Mouse (Mus musculus): ENCODE measurements around the gene Hemk1. TPM values are rescaled to one million over a fixed set of nuclear protein-coding genes. Genes with fewer than 3 reads are reported as not detected.
A peak's percentile ranks its signal among the peaks of the same experiment; 100 is the strongest.

The Hemk1 gene
- polyA plus RNA-seq, 1 experiment from 2014 or later: 12.3 TPM

DNA sequence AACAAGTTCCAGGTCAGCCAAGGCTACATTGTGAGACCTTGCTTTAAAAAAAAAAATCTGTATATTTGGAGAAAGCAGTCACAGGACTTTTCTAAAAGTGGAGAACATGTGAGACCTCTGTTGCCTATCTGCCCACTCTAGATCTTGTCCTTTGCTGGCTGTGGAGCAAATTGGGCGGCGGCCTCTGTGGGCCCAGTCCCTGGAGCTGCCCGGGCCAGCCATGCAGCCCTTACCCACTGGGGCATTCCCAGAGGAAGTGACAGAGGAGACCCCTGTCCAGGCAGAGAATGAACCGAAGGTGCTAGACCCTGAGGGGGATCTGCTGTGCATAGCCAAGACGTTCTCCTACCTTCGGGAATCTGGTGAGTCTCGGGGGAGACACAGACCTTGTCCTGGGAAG is 38.4 kb downstream of the Hemk1 start:
- H3K4me3 ChIP-seq (replicated peaks): no peak overlapping the region
- H3K36me3 ChIP-seq: peaks cover 19% of the 10 kb centered on the region
- no peaks in the 10 kb centered on the region for H3K9me3 ChIP-seq (replicated peaks)
- 82% methylated on average over 7 of the region's 7 CpGs for WGBS
- no peak overlapping the region for H3K9ac ChIP-seq
- no peaks in the 10 kb centered on the region for H3K27me3 ChIP-seq
- ATAC-seq (ENCODE audit: insufficient number of reproducible peaks, low FRiP score, low TSS enrichment, low read depth): no peak
- H3K4me1 ChIP-seq: peaks cover 27% of the 10 kb centered on the region
- no peak overlapping the region for H3K4me2 ChIP-seq (replicated peaks)
- no peak overlapping the region for H3K27ac ChIP-seq (replicated peaks)

- H3K4me2 ChIP-seq (replicated peaks): peak overlapping the region; percentile 86
- no peak overlapping the region for H3K9ac ChIP-seq
- 66% methylated on average over 6 of the region's 6 CpGs for WGBS
- peaks cover 31% of the 10 kb centered on the region for H3K4me1 ChIP-seq
- 0 out of 2 replicates have a peak overlapping the region, but pooled peaks have one; percentile 48 for H3K27ac ChIP-seq (replicated peaks)
- no peak for ATAC-seq (ENCODE audit: insufficient number of reproducible peaks, low FRiP score, low TSS enrichment, low read depth)
- H3K4me3 ChIP-seq (replicated peaks): peak overlapping the region; percentile 14
- no peaks in the 10 kb centered on the region for H3K27me3 ChIP-seq
- peaks cover 19% of the 10 kb centered on the region for H3K36me3 ChIP-seq
- no peaks in the 10 kb centered on the region for H3K9me3 ChIP-seq (replicated peaks)
Observed at GRCm38 (mm10) chr9:107298876-107299275, 39.3 kb downstream of the Hemk1 start.

DNA sequence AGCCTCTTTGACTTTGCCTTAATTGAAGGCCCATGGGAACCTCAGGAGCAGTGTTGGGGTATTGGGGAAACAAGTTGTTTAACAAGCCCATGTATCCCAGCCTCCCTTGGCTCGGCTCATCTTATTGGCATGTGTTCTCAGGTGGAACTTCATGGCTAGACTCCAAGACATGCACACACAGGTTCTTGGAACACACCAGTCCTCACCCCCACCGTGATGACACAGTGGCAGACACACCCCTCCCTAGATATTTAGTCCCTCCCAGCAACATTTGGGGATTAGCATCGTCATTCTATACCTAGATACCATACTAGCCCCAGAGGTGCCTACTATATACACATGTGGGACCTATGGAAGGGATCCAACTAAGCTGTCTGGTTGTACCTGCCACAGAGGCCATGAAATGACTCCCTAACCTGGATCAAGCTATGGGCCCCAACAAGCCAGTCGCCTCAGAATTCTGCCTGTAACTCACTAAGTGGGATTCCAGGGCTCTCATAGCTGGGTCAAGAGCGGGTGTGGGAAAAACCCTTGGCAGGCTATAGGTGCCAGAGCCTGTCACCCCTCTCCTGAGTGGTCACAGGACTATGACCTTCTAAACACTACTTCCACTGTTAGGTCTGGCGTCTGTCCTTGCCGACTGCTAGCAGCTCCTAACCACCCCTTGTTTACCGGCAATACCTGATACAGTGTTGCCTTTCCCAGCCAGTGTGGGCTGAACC is 39.9 kb downstream of the Hemk1 start:
- H3K36me3 ChIP-seq: peaks cover 19% of the 10 kb centered on the region
- H3K4me1 ChIP-seq: peaks cover 31% of the 10 kb centered on the region
- H3K27me3 ChIP-seq: 0 out of 2 replicates have a peak, but pooled peaks cover under 1% of the 10 kb centered on the region
- H3K27ac ChIP-seq (replicated peaks): peak overlapping the region; percentile 85
- H3K9me3 ChIP-seq (replicated peaks): no peaks in the 10 kb centered on the region
- 64% methylated on average over 8 of the region's 8 CpGs for WGBS
- ATAC-seq (ENCODE audit: insufficient number of reproducible peaks, low FRiP score, low TSS enrichment, low read depth): no peak
- peak overlapping the region; percentile 86 for H3K4me2 ChIP-seq (replicated peaks)
- H3K9ac ChIP-seq: no peak overlapping the region
- peak overlapping the region; percentile 74 for H3K4me3 ChIP-seq (replicated peaks)

GRCm38 (mm10) chr9:107297658-107298057 is 40.5 kb downstream of the Hemk1 start:
- Histone ChIP-seq H3K4me2 (replicated peaks) (peak overlapping the region; percentile 86), H3K27me3 (0 out of 2 replicates have a peak, but pooled peaks cover 4% of the 10 kb centered on the region), H3K4me3 (replicated peaks) (peak overlapping the region; percentile 74), H3K27ac (replicated peaks) (0 out of 2 replicates have a peak overlapping the region, but pooled peaks have one; percentile 85), H3K36me3 (peaks cover 19% of the 10 kb centered on the region), H3K4me1 (peaks cover 31% of the 10 kb centered on the region), H3K9ac (no peak overlapping the region), H3K9me3 (replicated peaks) (no peaks in the 10 kb centered on the region)
- ATAC-seq (ENCODE audit: insufficient number of reproducible peaks, low FRiP score, low TSS enrichment, low read depth): no peak
- WGBS: 77% methylated on average over 4 of the region's 4 CpGs

GRCm38 (mm10) chr9:107297059-107297458 is 41.1 kb downstream of the Hemk1 start:
- peak overlapping the region; percentile 74 for H3K9ac ChIP-seq
- H3K27me3 ChIP-seq: 0 out of 2 replicates have a peak, but pooled peaks cover 4% of the 10 kb centered on the region
- H3K4me3 ChIP-seq (replicated peaks): peak overlapping the region; percentile 74
- H3K4me1 ChIP-seq: peaks cover 31% of the 10 kb centered on the region
- WGBS: 8% methylated on average over 16 of the region's 16 CpGs
- H3K36me3 ChIP-seq: peaks cover 17% of the 10 kb centered on the region
- H3K9me3 ChIP-seq (replicated peaks): no peaks in the 10 kb centered on the region
- no peak for ATAC-seq (ENCODE audit: insufficient number of reproducible peaks, low FRiP score, low TSS enrichment, low read depth)
- H3K4me2 ChIP-seq (replicated peaks): peak overlapping the region; percentile 86
- H3K27ac ChIP-seq (replicated peaks): peak overlapping the region; percentile 85

GRCm38 (mm10) chr9:107296501-107296965 is 41.6 kb downstream of the Hemk1 start:
- peak; percentile 97 for ATAC-seq (ENCODE audit: insufficient number of reproducible peaks, low FRiP score, low TSS enrichment, low read depth)
- H3K9me3 ChIP-seq (replicated peaks): no peaks in the 10 kb centered on the region
- peaks cover 31% of the 10 kb centered on the region for H3K4me1 ChIP-seq
- H3K4me3 ChIP-seq (replicated peaks): peak overlapping the region; percentile 74
- H3K4me2 ChIP-seq (replicated peaks): peak overlapping the region; percentile 86
- under 1% methylated on average over 31 of the region's 31 CpGs for WGBS
- peaks cover 12% of the 10 kb centered on the region for H3K36me3 ChIP-seq
- H3K27me3 ChIP-seq: 0 out of 2 replicates have a peak, but pooled peaks cover 6% of the 10 kb centered on the region
- H3K27ac ChIP-seq (replicated peaks): peak overlapping the region; percentile 85
- H3K9ac ChIP-seq: peak overlapping the region; percentile 74

DNA sequence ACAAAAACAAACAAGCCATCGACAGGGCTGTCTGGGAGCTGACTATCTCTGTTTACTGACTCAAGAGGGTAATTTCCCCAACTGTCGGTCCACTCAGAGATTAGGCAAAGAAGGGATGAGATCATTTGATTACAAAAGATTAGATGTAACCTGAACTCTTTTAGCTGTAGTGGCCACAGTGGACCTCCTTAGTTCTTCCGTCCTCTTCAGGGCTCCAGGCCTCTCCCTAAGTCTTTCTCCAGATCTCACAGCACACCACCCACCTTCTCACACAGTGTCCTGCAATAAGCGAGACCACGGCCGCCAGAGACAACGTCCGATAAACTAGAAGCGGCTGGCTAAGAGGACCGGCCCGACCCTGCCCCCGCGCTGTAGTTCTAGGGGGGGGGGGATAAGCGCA is 42.1 kb downstream of the Hemk1 start:
- peaks cover 7% of the 10 kb centered on the region for H3K36me3 ChIP-seq
- peak overlapping the region; percentile 86 for H3K4me2 ChIP-seq (replicated peaks)
- H3K9ac ChIP-seq: no peak overlapping the region; the same call in 1 of the 2 replicates
- H3K27ac ChIP-seq (replicated peaks): peak overlapping the region; percentile 73
- H3K4me1 ChIP-seq: peaks cover 31% of the 10 kb centered on the region
- no peaks in the 10 kb centered on the region for H3K9me3 ChIP-seq (replicated peaks)
- 0 out of 2 replicates have a peak, but pooled peaks cover 8% of the 10 kb centered on the region for H3K27me3 ChIP-seq
- peak; percentile 41; the same call in 1 of the 2 replicates for ATAC-seq (ENCODE audit: insufficient number of reproducible peaks, low FRiP score, low TSS enrichment, low read depth)
- 1% methylated on average over 14 of the region's 14 CpGs for WGBS
- peak overlapping the region; percentile 74 for H3K4me3 ChIP-seq (replicated peaks)

- H3K27ac ChIP-seq (replicated peaks): peak within 1 kb of the TSS; percentile 85
- H3K4me1 ChIP-seq: peaks cover 31% of the 10 kb centered on the region
- H3K9me3 ChIP-seq (replicated peaks): no peaks in the 10 kb centered on the region
- H3K9ac ChIP-seq: peak within 1 kb of the TSS; percentile 74
- peak within 1 kb of the TSS; percentile 74 for H3K4me3 ChIP-seq (replicated peaks)
- H3K27me3 ChIP-seq: 0 out of 2 replicates have a peak, but pooled peaks cover 8% of the 10 kb centered on the region
- H3K4me2 ChIP-seq (replicated peaks): peak within 1 kb of the TSS; percentile 86
- ATAC-seq (ENCODE audit: insufficient number of reproducible peaks, low FRiP score, low TSS enrichment, low read depth): no peak
- peaks cover 5% of the 10 kb centered on the region for H3K36me3 ChIP-seq
Observed at GRCm38 (mm10) chr9:107296016-107296040, 42.3 kb downstream of the Hemk1 start, which contains the start of gene Cish. Cish (plus strand) TSS chr9:107296026.

DNA sequence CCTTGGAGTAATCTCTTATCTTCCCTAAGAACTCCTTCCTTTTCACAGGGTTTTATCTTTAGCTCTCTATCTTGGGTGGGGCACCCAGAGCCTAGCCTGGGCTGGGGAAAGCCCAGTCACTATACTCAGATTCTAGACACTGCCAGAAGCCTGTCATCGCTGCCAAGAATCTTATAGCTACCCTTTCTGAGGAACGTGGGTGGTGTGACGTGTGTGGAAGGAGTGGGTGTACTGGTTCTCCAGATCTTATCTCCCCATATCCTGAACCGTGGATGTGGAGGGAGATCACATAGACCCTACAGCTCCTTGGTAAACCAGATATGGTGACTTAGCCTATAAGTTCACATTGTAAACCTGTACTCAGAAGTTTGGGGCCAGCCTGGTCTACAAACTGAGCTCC is 42.5 kb downstream of the Hemk1 start:
- no peak for ATAC-seq (ENCODE audit: insufficient number of reproducible peaks, low FRiP score, low TSS enrichment, low read depth)
- Histone ChIP-seq H3K4me3 (replicated peaks) (peak overlapping the region; percentile 74; the same call in 1 of the 2 replicates), H3K4me2 (replicated peaks) (peak overlapping the region; percentile 86; the same call in 1 of the 2 replicates), H3K36me3 (peaks cover 3% of the 10 kb centered on the region), H3K4me1 (peaks cover 31% of the 10 kb centered on the region), H3K9me3 (replicated peaks) (no peaks in the 10 kb centered on the region), H3K27ac (replicated peaks) (peak overlapping the region; percentile 73; the same call in 1 of the 2 replicates), H3K9ac (no peak overlapping the region), H3K27me3 (0 out of 2 replicates have a peak, but pooled peaks cover 8% of the 10 kb centered on the region)
- 57% methylated on average over 4 of the region's 4 CpGs for WGBS

DNA sequence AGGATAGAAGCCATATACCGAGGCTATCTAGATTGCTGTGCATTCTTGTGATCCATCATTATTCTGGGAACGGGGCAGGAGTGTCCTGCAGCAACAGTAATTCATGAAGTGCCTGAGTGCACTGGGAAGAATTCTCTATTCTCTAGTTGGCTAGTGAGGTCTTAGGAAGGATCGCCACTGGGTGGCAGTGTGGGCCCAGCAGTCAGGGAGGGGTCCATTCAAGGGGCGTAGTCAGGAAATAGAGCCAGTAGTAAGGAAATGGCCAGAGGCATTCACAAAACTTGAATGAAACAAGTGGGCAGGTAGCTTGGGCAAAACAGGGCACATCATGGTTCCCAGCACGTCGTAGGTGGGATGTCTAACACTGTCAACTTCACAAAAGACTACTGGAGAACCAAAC is 43.9 kb downstream of the Hemk1 start:
- no peak overlapping the region for H3K4me3 ChIP-seq (replicated peaks)
- H3K9me3 ChIP-seq (replicated peaks): no peaks in the 10 kb centered on the region
- 1% methylated on average over 6 of the region's 6 CpGs for WGBS
- no peak for ATAC-seq (ENCODE audit: insufficient number of reproducible peaks, low FRiP score, low TSS enrichment, low read depth)
- H3K36me3 ChIP-seq: no peaks in the 10 kb centered on the region
- 0 out of 2 replicates have a peak, but pooled peaks cover 8% of the 10 kb centered on the region for H3K27me3 ChIP-seq
- no peak overlapping the region for H3K27ac ChIP-seq (replicated peaks)
- H3K4me1 ChIP-seq: peaks cover 34% of the 10 kb centered on the region
- no peak overlapping the region for H3K4me2 ChIP-seq (replicated peaks)
- H3K9ac ChIP-seq: no peak overlapping the region

DNA sequence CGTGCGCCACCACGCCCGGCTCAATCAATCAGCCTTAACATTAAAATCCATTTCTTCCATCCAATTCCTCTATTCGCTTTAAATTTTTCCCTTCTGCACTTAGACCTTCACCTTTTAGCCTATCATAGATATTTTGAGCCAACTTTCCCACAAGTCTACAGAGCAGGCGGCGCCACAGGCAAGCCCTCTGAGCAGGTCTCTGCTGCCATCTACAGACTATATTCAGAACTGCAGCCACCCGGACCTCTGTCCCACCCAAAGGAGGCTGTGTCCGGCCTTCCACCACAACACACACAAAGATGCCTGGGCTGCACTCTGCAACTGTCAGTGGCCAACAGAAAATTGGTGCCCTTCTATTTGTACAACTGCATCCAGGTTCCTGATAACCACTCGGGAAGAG is 47.3 kb downstream of the Hemk1 start:
- Histone ChIP-seq H3K9ac (no peak overlapping the region), H3K27me3 (0 out of 2 replicates have a peak, but pooled peaks cover 8% of the 10 kb centered on the region), H3K27ac (replicated peaks) (no peak overlapping the region), H3K4me1 (peaks cover 23% of the 10 kb centered on the region), H3K9me3 (replicated peaks) (no peaks in the 10 kb centered on the region), H3K4me3 (replicated peaks) (no peak overlapping the region), H3K36me3 (no peaks in the 10 kb centered on the region), H3K4me2 (replicated peaks) (no peak overlapping the region)
- 0 out of 2 replicates have a peak, but pooled peaks have one; percentile 43 for ATAC-seq (ENCODE audit: insufficient number of reproducible peaks, low FRiP score, low TSS enrichment, low read depth)
- 28% methylated on average over 10 of the region's 10 CpGs for WGBS

Measured in embryonic facial prominence, embryonic 15.5 days (tissue).